ENCODE assay signal across 7 mouse cellular contexts in the genomic region with DNA sequence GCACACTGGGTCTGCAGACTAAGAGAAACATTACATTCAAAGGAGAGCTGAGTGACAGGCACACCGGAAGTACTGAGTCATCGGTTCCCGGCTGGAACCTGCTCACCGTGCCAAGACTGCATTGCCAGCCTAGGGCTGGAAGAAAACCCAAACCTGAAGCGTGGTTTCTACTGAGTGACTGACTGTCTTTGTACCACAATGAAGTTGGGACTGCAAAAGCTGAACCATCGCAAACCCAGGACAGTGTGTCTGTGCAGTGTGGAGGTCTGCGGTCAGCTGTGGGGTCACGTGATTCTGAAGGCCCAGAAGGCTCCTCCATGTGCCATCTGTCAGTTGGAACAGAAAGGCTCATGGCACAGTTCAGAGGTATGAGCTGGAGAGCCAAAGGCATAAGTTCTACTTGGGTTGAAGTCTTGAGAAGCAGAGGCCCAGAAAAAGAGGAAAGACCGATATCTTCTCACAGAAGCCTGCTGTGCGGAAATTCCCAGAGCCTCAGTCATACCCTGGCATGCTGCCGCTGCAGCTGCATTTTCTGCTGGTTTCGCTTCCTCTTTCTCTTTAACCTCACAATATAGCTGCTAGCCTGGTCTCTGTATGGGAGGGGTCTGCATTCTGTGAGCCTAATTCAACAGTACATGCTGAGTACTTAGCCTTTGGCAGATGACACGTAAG. TPM values are rescaled to one million over a fixed set of nuclear protein-coding genes. Genes with fewer than 3 reads are reported as not detected.
DNase-seq lines count a peak whose midpoint lies in the region; ATAC-seq and TF ChIP-seq lines count a peak whose summit lies in the region.

No protein-coding gene starts in this region.

- TF ChIP-seq EP300 in CH12.LX (IDR thresholded peaks at IDR 0.05; ENCODE audit: low read length), result peak; percentile 99
- TF ChIP-seq EP300 in heart, postnatal 0 days (IDR thresholded peaks at IDR 0.05; ENCODE audit: low read depth), result no peak

- dilution Hi-C loops in CH12.LX (cut with MboI; ENCODE audit: extremely low pct_ligation_motif_present, extremely low pct_unique_long_range_greater_than_20kb, low sequenced_read_pairs), result no loop called here

- peak overlapping the region; percentile 43 for H3K9ac ChIP-seq in CH12.LX (ENCODE audit: insufficient read depth, low read depth)
- no peak overlapping the region for H3K9ac ChIP-seq in heart, postnatal 0 days (replicated peaks; ENCODE audit: low read depth, low read length)
- H3K9ac ChIP-seq in liver, adult 2 months (ENCODE audit: low read depth, low read length), result no peak overlapping the region

- no peaks in the 10 kb centered on the region for H3K9me3 ChIP-seq in CH12.LX (replicated peaks; ENCODE audit: low read length)
- H3K9me3 ChIP-seq in heart, postnatal 0 days (replicated peaks; ENCODE audit: control insufficient read depth, low read length), result no peaks in the 10 kb centered on the region

- DNase-seq in A20 (ENCODE audit: low read depth, low spot score) (peak; percentile 93), CH12.LX (ENCODE audit: extremely low read depth) (peak; percentile 93)
- DNase-seq in cerebellum, adult 9-11 months, result peak; percentile 82
- DNase-seq in heart, postnatal 0 days (ENCODE audit: low spot score), result peak; percentile 36
- DNase-seq in liver, adult 2 months (ENCODE audit: extremely low read depth, low read depth, low spot score), result peak; percentile 25
- peak; percentile 69 to 75 for DNase-seq in right cerebral cortex, postnatal 10 days (ENCODE audit: low spot score in 2 of 2)
- DNase-seq in c-Kit-positive CD71-positive TER-119-positive erythroid progenitor cells, embryonic 14.5 days (ENCODE audit: low spot score), result no peak

- H3K27me3 ChIP-seq in CH12.LX (replicated peaks), result no peaks in the 10 kb centered on the region
- H3K27me3 ChIP-seq in heart, postnatal 0 days (ENCODE audit: control insufficient read depth, insufficient read depth, low read length), result no peaks in the 10 kb centered on the region
- H3K27me3 ChIP-seq in liver, adult 2 months (ENCODE audit: control insufficient read depth, insufficient read depth, low read length), result 0 out of 2 replicates have a peak, but pooled peaks cover 2% of the 10 kb centered on the region

- peak; percentile 69 for ATAC-seq in heart, postnatal 0 days (ENCODE audit: insufficient read depth, low read depth)

- WGBS in heart, postnatal 0 days, result 60% methylated on average over 13 of the region's 13 CpGs
- 73% methylated on average over 13 of the region's 13 CpGs for WGBS in liver, adult 2 months

- peak overlapping the region; percentile 58 for H3K4me2 ChIP-seq in CH12.LX (ENCODE audit: insufficient read depth, low read depth, poor library complexity, severe bottlenecking)
- no peak overlapping the region; the same call in 1 of the 2 replicates for H3K4me2 ChIP-seq in heart, postnatal 0 days (ENCODE audit: low read depth, low read length)

- no peak; the same call in 1 of the 2 replicates for TF ChIP-seq POLR2A in CH12.LX (IDR thresholded peaks at IDR 0.05; ENCODE audit: low read depth, low read length)
- TF ChIP-seq POLR2A in liver, adult 2 months (IDR thresholded peaks at IDR 0.05; ENCODE audit: extremely low read depth, insufficient read depth, low read length), result no peak

- in situ Hi-C loops in CH12.LX (cut with MboI; ENCODE audit: low pct_ligation_motif_present, low pct_unique_long_range_greater_than_20kb, low sequenced_read_pairs), result no loop called here

- TF ChIP-seq RAD21 in CH12.LX (IDR thresholded peaks at IDR 0.05; ENCODE audit: low read depth, low read length), result peak; percentile 22

- no peaks in the 10 kb centered on the region for H3K79me2 ChIP-seq in CH12.LX (replicated peaks; ENCODE audit: control insufficient read depth, extremely low read depth, insufficient read depth, poor library complexity, severe bottlenecking)
- no peaks in the 10 kb centered on the region for H3K79me2 ChIP-seq in liver, adult 2 months (ENCODE audit: control insufficient read depth, insufficient read depth, low read length)

- peaks cover 0 to 1% of the 10 kb centered on the region in 2 experiments for H3K36me3 ChIP-seq in CH12.LX (replicated peaks in 1 of 2; ENCODE audit: control insufficient read depth in 1 of 2, insufficient read depth in 1 of 2, low read length in 1 of 2)
- H3K36me3 ChIP-seq in heart, postnatal 0 days (replicated peaks; ENCODE audit: control insufficient read depth, insufficient read depth, low read length), result no peaks in the 10 kb centered on the region
- no peaks in the 10 kb centered on the region for H3K36me3 ChIP-seq in liver, adult 2 months (ENCODE audit: control insufficient read depth, insufficient read depth, low read length)

- TF ChIP-seq CTCF in CH12.LX (conservative IDR thresholded peaks at IDR 0.05 in 1 of 2, IDR thresholded peaks at IDR 0.05 in 1 of 2; ENCODE audit: low read depth in 2 of 2, low read length in 2 of 2), result no peak
- TF ChIP-seq CTCF in heart, postnatal 0 days (IDR thresholded peaks at IDR 0.05; ENCODE audit: low read depth), result no peak
- no peak for TF ChIP-seq CTCF in liver, adult 2 months (IDR thresholded peaks at IDR 0.05; ENCODE audit: low read depth, low read length)

- H3K4me3 ChIP-seq in CH12.LX (replicated peaks in 1 of 3; ENCODE audit: low read depth in 2 of 3, low read length in 2 of 3, poor library complexity in 1 of 3), result peak overlapping the region; percentile 7 to 33 (median 32)
- no peak overlapping the region for H3K4me3 ChIP-seq in heart, postnatal 0 days (ENCODE audit: low read depth, low read length)
- H3K4me3 ChIP-seq in liver, adult 2 months (ENCODE audit: insufficient read depth, low read depth, low read length), result no peak overlapping the region

- peak overlapping the region; percentile 98 for H3K27ac ChIP-seq in CH12.LX (ENCODE audit: insufficient read depth, low read depth)
- peak overlapping the region; percentile 71 for H3K27ac ChIP-seq in heart, postnatal 0 days (ENCODE audit: low read depth)
- peak overlapping the region; percentile 11; the same call in 1 of the 2 replicates for H3K27ac ChIP-seq in liver, adult 2 months (replicated peaks; ENCODE audit: insufficient read depth, low read depth, low read length)

- peaks cover 12 to 32% of the 10 kb centered on the region in 2 experiments for H3K4me1 ChIP-seq in CH12.LX (ENCODE audit: control insufficient read depth in 1 of 2, insufficient read depth in 2 of 2)
- peaks cover 4% of the 10 kb centered on the region; the same call in 1 of the 2 replicates for H3K4me1 ChIP-seq in heart, postnatal 0 days (ENCODE audit: control insufficient read depth, insufficient read depth)
- no peaks in the 10 kb centered on the region for H3K4me1 ChIP-seq in liver, adult 2 months (ENCODE audit: control insufficient read depth, insufficient read depth, low read length)

TF ChIP-seq in CH12.LX, 34 proteins besides CTCF, POLR2A, EP300 and RAD21 (continues in another document):
- TF ChIP-seq ZMIZ1 (IDR thresholded peaks at IDR 0.05; ENCODE audit: low read depth, low read length), result no peak
- peak; percentile 90 for TF ChIP-seq BHLHE40 (IDR thresholded peaks at IDR 0.05; ENCODE audit: low read depth, low read length)
- TF ChIP-seq RCOR1 (conservative IDR thresholded peaks at IDR 0.05; ENCODE audit: low read depth, low read length), result peak; percentile 87; the same call in 1 of the 2 replicates
- TF ChIP-seq CHD2 (IDR thresholded peaks at IDR 0.05; ENCODE audit: low read length), result peak; percentile 79
- TF ChIP-seq IRF4 (IDR thresholded peaks at IDR 0.05; ENCODE audit: low read depth, low read length), result peak; percentile 100
- TF ChIP-seq NRF1 (IDR thresholded peaks at IDR 0.05; ENCODE audit: low read depth, low read length), result no peak
- no peak for TF ChIP-seq NELFE (IDR thresholded peaks at IDR 0.05; ENCODE audit: low read depth, low read length)
- TF ChIP-seq GABPA (IDR thresholded peaks at IDR 0.05; ENCODE audit: insufficient replicate concordance, low read depth, low read length), result no peak
- TF ChIP-seq MXI1 (IDR thresholded peaks at IDR 0.05; ENCODE audit: low read depth, low read length), result no peak; the same call in 1 of the 2 replicates
- TF ChIP-seq PAX5 (IDR thresholded peaks at IDR 0.05; ENCODE audit: low read length), result no peak
- TF ChIP-seq CHD1 (IDR thresholded peaks at IDR 0.05; ENCODE audit: low read depth, low read length), result no peak
- no peak for TF ChIP-seq ZC3H11A (IDR thresholded peaks at IDR 0.05; ENCODE audit: low read depth, low read length)
- TF ChIP-seq JUN (IDR thresholded peaks at IDR 0.05; ENCODE audit: insufficient read depth, low read depth, low read length), result peak; percentile 47; the same call in 1 of the 2 replicates
- TF ChIP-seq ZKSCAN1 (IDR thresholded peaks at IDR 0.05; ENCODE audit: borderline replicate concordance, low read depth, low read length), result no peak
- TF ChIP-seq MAZ (IDR thresholded peaks at IDR 0.05; ENCODE audit: low read depth, low read length), result peak; percentile 80; the same call in 1 of the 2 replicates
- TF ChIP-seq MEF2A (IDR thresholded peaks at IDR 0.05; ENCODE audit: borderline replicate concordance, low read depth, low read length), result peak; percentile 86
- no peak; the same call in 1 of the 2 replicates for TF ChIP-seq MAX (IDR thresholded peaks at IDR 0.05; ENCODE audit: low read length)
- peak; percentile 48; the same call in 1 of the 2 replicates for TF ChIP-seq MAFK (IDR thresholded peaks at IDR 0.05; ENCODE audit: insufficient replicate concordance, low read length)
- TF ChIP-seq MYC (IDR thresholded peaks at IDR 0.05; ENCODE audit: low read depth, low read length), result peak; percentile 96
- 0 out of 2 replicates have a peak, but pooled peaks have one; percentile 49 for TF ChIP-seq TBP (conservative IDR thresholded peaks at IDR 0.05; ENCODE audit: low read depth, low read length)
- no peak for TF ChIP-seq UBTF (IDR thresholded peaks at IDR 0.05; ENCODE audit: low read depth, low read length)
- TF ChIP-seq SIN3A (IDR thresholded peaks at IDR 0.05; ENCODE audit: low read length), result no peak; the same call in 1 of the 2 replicates
- TF ChIP-seq USF1 (IDR thresholded peaks at IDR 0.05; ENCODE audit: low read depth, low read length), result peak; percentile 86
- TF ChIP-seq JUND (conservative IDR thresholded peaks at IDR 0.05; ENCODE audit: low read depth, low read length), result peak; percentile 56; the same call in 1 of the 2 replicates
- TF ChIP-seq USF2 (conservative IDR thresholded peaks at IDR 0.05; ENCODE audit: low read depth, low read length), result peak; percentile 83
- no peak for TF ChIP-seq E2F4 (IDR thresholded peaks at IDR 0.05; ENCODE audit: insufficient replicate concordance, low read depth, low read length)

RNA-seq across cellular contexts. Expression of gene Mgat4a, which starts 45.1 kb away (rescaled TPM):
- total RNA-seq in CH12.LX (2012; rRNA removed) (23.2 and 25.1 TPM in 2 replicates), CH12.LX (2014; rRNA removed) (22.9 and 25.4 TPM in 2 replicates)
- 19.9 and 22.3 TPM in 2 replicates for polyA plus RNA-seq in CH12.LX (2012; ENCODE audit: insufficient read length, low read depth)
- 7.3 and 24.4 TPM in 2 replicates for total RNA-seq in heart, postnatal 0 days (2014; rRNA removed; ENCODE audit: low replicate concordance)
- 3.3 and 4.4 TPM in 2 replicates for polyA plus RNA-seq in heart, postnatal 0 days (2015; fragmentation: Nextera tagmentation; extraction: Ambion mirVana)
- total RNA-seq in liver, adult 2 months (2014; rRNA removed), result 1.2 and 1.5 TPM in 2 replicates
- 0.17 and 0.21 TPM in 2 replicates for polyA plus RNA-seq in liver, adult 2 months (2012; rRNA removed)

Comparison
In these comparisons a context has a peak if more than half of its experiments do, and no peak if none do; other contexts are left out.
1. H3K27ac ChIP-seq: peak in every context shown above with its lines; median percentile 98 in CH12.LX; 71 in heart, postnatal 0 days; 11 in liver, adult 2 months.
2. H3K4me3 ChIP-seq: peak in CH12.LX (3 of 3); none in heart, postnatal 0 days (single experiment) and liver, adult 2 months (single experiment).